In genomic region chr1:135729367-135729713, GRCm38 (mm10) we compare ENCODE assay signal across 8 mouse cellular contexts. TPM values are rescaled to one million over a fixed set of nuclear protein-coding genes. Genes with fewer than 3 reads are reported as not detected.
A peak's percentile ranks its signal among the peaks of the same experiment; 100 is the strongest.
DNase-seq lines count a peak whose midpoint lies in the region; ATAC-seq and TF ChIP-seq lines count a peak whose summit lies in the region.

No protein-coding gene starts in this region.

- H3K9ac ChIP-seq in hindbrain, embryonic 14.5 days = peak overlapping the region; percentile 49
- H3K9ac ChIP-seq in liver, postnatal 0 days (replicated peaks) = peak overlapping the region; percentile 88

- WGBS in hindbrain, embryonic 14.5 days = 2% methylated on average over 11 of the region's 11 CpGs
- WGBS in liver, postnatal 0 days (ENCODE audit: insufficient replicate concordance) = under 1% methylated on average over 11 of the region's 11 CpGs

- peak overlapping the region; percentile 96 for H3K4me2 ChIP-seq in hindbrain, embryonic 14.5 days (replicated peaks)
- peak overlapping the region; percentile 92 for H3K4me2 ChIP-seq in liver, postnatal 0 days (ENCODE audit: low read depth, low read length)

- ATAC-seq in cerebellum, adult (ENCODE audit: insufficient number of reproducible peaks, low FRiP score, low TSS enrichment) = no peak
- peak; percentile 33; the same call in 1 of the 2 replicates for ATAC-seq in hindbrain, embryonic 14.5 days (ENCODE audit: low FRiP score)
- ATAC-seq in liver, postnatal 0 days = peak; percentile 67
- no peak for ATAC-seq in megakaryocyte-erythroid progenitor cell, adult 5-6 weeks (replicated peaks; ENCODE audit: low FRiP score, low TSS enrichment, poor library complexity, severe bottlenecking)

- DNase-seq in cerebellum, adult 9-10 months = peak; percentile 15
- DNase-seq in right cerebral cortex, adult 18-20 months = peak; percentile 52
- DNase-seq in right cerebral cortex, postnatal 10 days (ENCODE audit: low spot score in 2 of 2) = no peak
- DNase-seq in hindbrain, embryonic 14.5 days (ENCODE audit: low spot score) = no peak
- DNase-seq in liver, postnatal 0 days = no peak
- no peak for DNase-seq in MN1 (ENCODE audit: low spot score)

- peak overlapping the region; percentile 44 for H3K4me3 ChIP-seq in hindbrain, embryonic 14.5 days (replicated peaks; ENCODE audit: low read length)
- peak overlapping the region; percentile 83 for H3K4me3 ChIP-seq in liver, postnatal 0 days (ENCODE audit: low read depth, low read length)

- no peaks in the 10 kb centered on the region for H3K36me3 ChIP-seq in hindbrain, embryonic 14.5 days (replicated peaks; ENCODE audit: control insufficient read depth, insufficient read depth)
- H3K36me3 ChIP-seq in liver, postnatal 0 days (replicated peaks; ENCODE audit: insufficient read depth, low read length) = no peaks in the 10 kb centered on the region

- no peaks in the 10 kb centered on the region for H3K27me3 ChIP-seq in hindbrain, embryonic 14.5 days (ENCODE audit: control insufficient read depth, insufficient read depth, low read length)
- no peaks in the 10 kb centered on the region for H3K27me3 ChIP-seq in liver, postnatal 0 days (ENCODE audit: insufficient read depth, low read length)

- no peak for TF ChIP-seq CTCF in liver, postnatal 0 days (IDR thresholded peaks at IDR 0.05; ENCODE audit: low read depth)

- H3K9me3 ChIP-seq in hindbrain, embryonic 14.5 days (ENCODE audit: control insufficient read depth, low read length) = no peaks in the 10 kb centered on the region
- H3K9me3 ChIP-seq in liver, postnatal 0 days (ENCODE audit: low read length) = no peaks in the 10 kb centered on the region

- TF ChIP-seq EP300 in liver, postnatal 0 days (IDR thresholded peaks at IDR 0.05; ENCODE audit: low read depth) = no peak

- H3K4me1 ChIP-seq in hindbrain, embryonic 14.5 days (replicated peaks; ENCODE audit: control insufficient read depth, insufficient read depth, low read length) = peaks cover 31% of the 10 kb centered on the region
- H3K4me1 ChIP-seq in liver, postnatal 0 days (ENCODE audit: insufficient read depth) = peaks cover 27% of the 10 kb centered on the region

- H3K27ac ChIP-seq in hindbrain, embryonic 14.5 days = 0 out of 2 replicates have a peak overlapping the region, but pooled peaks have one; percentile 34
- H3K27ac ChIP-seq in liver, postnatal 0 days (ENCODE audit: low read depth) = peak overlapping the region; percentile 88

RNA-seq across cellular contexts. Expression of gene Csrp1, which starts 9.5 kb away (rescaled TPM):
- 21.7 and 22.1 TPM in 2 replicates for polyA plus RNA-seq in hindbrain, embryonic 14.5 days (2014; fragmentation: Nextera tagmentation; extraction: Ambion mirVana)
- 23.5 and 25.9 TPM in 2 replicates for polyA plus RNA-seq in liver, postnatal 0 days (2015; fragmentation: Nextera tagmentation; extraction: Ambion mirVana)
- 77.6 and 100 TPM in 2 replicates for total RNA-seq in megakaryocyte-erythroid progenitor cell, adult 5-6 weeks (2014; fragmentation: Nextera tagmentation)
- 91.4 and 112 TPM in 2 replicates for total RNA-seq in megakaryocyte-erythroid progenitor cell, adult 5-6 weeks (2017)

RNA-seq across cellular contexts. Expression of gene Phlda3, which starts 36.6 kb away (rescaled TPM):
- 38.5 and 38.7 TPM in 2 replicates for polyA plus RNA-seq in hindbrain, embryonic 14.5 days (2014; fragmentation: Nextera tagmentation; extraction: Ambion mirVana)
- polyA plus RNA-seq in liver, postnatal 0 days (2015; fragmentation: Nextera tagmentation; extraction: Ambion mirVana) = 4.0 and 4.9 TPM in 2 replicates
- total RNA-seq in megakaryocyte-erythroid progenitor cell, adult 5-6 weeks (2014; fragmentation: Nextera tagmentation) = 1.8 and 7.6 TPM in 2 replicates
- total RNA-seq in megakaryocyte-erythroid progenitor cell, adult 5-6 weeks (2017) = 0.94 and 2.1 TPM in 2 replicates

RNA-seq across cellular contexts. Expression of gene Tnni1, which starts 49.9 kb away (rescaled TPM):
- polyA plus RNA-seq in hindbrain, embryonic 14.5 days (2014; fragmentation: Nextera tagmentation; extraction: Ambion mirVana) = 0.47 and 1.7 TPM in 2 replicates
- polyA plus RNA-seq in liver, postnatal 0 days (2015; fragmentation: Nextera tagmentation; extraction: Ambion mirVana) = 1.2 and 4.7 TPM in 2 replicates
- 5.4 TPM in 1 of 2 replicates, not detected in the other for total RNA-seq in megakaryocyte-erythroid progenitor cell, adult 5-6 weeks (2014; fragmentation: Nextera tagmentation)
- 0.46 TPM in 1 of 2 replicates, not detected in the other for total RNA-seq in megakaryocyte-erythroid progenitor cell, adult 5-6 weeks (2017)

Comparison
In these comparisons a context has a peak if more than half of its experiments do, and no peak if none do; other contexts are left out.
1. DNase-seq: peak in cerebellum, adult 9-10 months (single experiment) and right cerebral cortex, adult 18-20 months (single experiment); none in right cerebral cortex, postnatal 10 days (0 of 2), hindbrain, embryonic 14.5 days (single experiment), liver, postnatal 0 days (single experiment) and MN1 (single experiment).
2. ATAC-seq: peak in hindbrain, embryonic 14.5 days (single experiment) and liver, postnatal 0 days (single experiment); none in cerebellum, adult (single experiment) and megakaryocyte-erythroid progenitor cell, adult 5-6 weeks (single experiment).